Mouse (Mus musculus) stomach, postnatal 0 days (tissue): ENCODE measurements around the gene Ubald2. TPM values are rescaled to one million over a fixed set of nuclear protein-coding genes. Genes with fewer than 3 reads are reported as not detected.
A peak's percentile ranks its signal among the peaks of the same experiment; 100 is the strongest.

Source experiments
- ATAC-seq: fragments of 200-750 bp; cut with Nextera tagmentation; 2 replicates; pipeline ENCODE4 v1.8.0; 2017; ENCODE audit not compliant: low FRiP score, low TSS enrichment
- DNase-seq: peaks from one replicate; pipeline ENCODE4 v3.0.0-alpha.2; 2016; ENCODE audit warnings: low spot score
- H3K27ac ChIP-seq: fragments of 300-500 bp; sonication (generic); replicated peaks from 2 replicates; pipeline ENCODE4 v1.5.1; 2014; ENCODE audit warnings: mild to moderate bottlenecking, control low read depth
- H3K27me3 ChIP-seq: fragments of 300-500 bp; sonication (generic); 2 replicates; pipeline ENCODE4 v1.6.1; 2014; ENCODE audit warnings: low read length; ENCODE audit not compliant: control insufficient read depth, insufficient read depth
- H3K36me3 ChIP-seq: fragments of 300-500 bp; sonication (generic); 2 replicates; pipeline ENCODE4 v1.6.1; 2014; ENCODE audit warnings: low read length, mixed read lengths; ENCODE audit not compliant: control insufficient read depth, insufficient read depth
- H3K4me1 ChIP-seq: fragments of 300-500 bp; sonication (generic); replicated peaks from 2 replicates; pipeline ENCODE4 v1.6.1; 2014; ENCODE audit warnings: antibody characterized with exemption; ENCODE audit not compliant: control insufficient read depth, insufficient read depth
- H3K4me2 ChIP-seq: fragments of 300-500 bp; sonication (generic); replicated peaks from 2 replicates; pipeline ENCODE4 v1.6.1; 2014; ENCODE audit warnings: low read depth, mild to moderate bottlenecking, control low read depth, moderate library complexity
- H3K4me3 ChIP-seq: fragments of 300-500 bp; sonication (generic); 2 replicates; pipeline ENCODE4 v1.5.1; 2014; ENCODE audit warnings: low read depth, low read length, control low read depth
- H3K9ac ChIP-seq: fragments of 300-500 bp; sonication (generic); 2 replicates; pipeline ENCODE4 v1.6.1; 2014; ENCODE audit warnings: mild to moderate bottlenecking, low read length, control low read depth, mixed read lengths
- H3K9me3 ChIP-seq: fragments of 300-500 bp; sonication (generic); 2 replicates; pipeline ENCODE4 v1.6.1; 2016; ENCODE audit warnings: low read length; ENCODE audit not compliant: control insufficient read depth
- CTCF ChIP-seq: IDR thresholded peaks from 2 replicates; pipeline ENCODE4 v1.5.1; 2016; ENCODE audit warnings: antibody characterized with exemption, low read depth, mild to moderate bottlenecking, moderate library complexity
- EP300 ChIP-seq: optimal IDR thresholded peaks from 2 replicates; pipeline ENCODE3; 2016; ENCODE audit warnings: antibody characterized with exemption
- WGBS: fragments of 180-500 bp; shearing (Covaris S2); extraction: QIAGEN DNeasy Blood & Tissue Kit; methylation state at CpG from one replicate; pipeline ENCODE4 v1.1.7; 2014; 5-methylcytosine and 5-hydroxymethylcytosine counted together
- polyA plus RNA-seq: library from polyadenylated mRNA; unstranded; fragments of >200 nt; fragmentation: Nextera tagmentation; extraction: Ambion mirVana; gene quantifications from 2 replicates; pipeline ENCODE4 v1.2.1, GENCODE M21; 2015

The Ubald2 gene
- polyA plus RNA-seq, 1 experiment from 2014 or later: 35.7 TPM

- no peak overlapping the region for H3K9ac ChIP-seq
- TF ChIP-seq CTCF: no peak
- TF ChIP-seq EP300: no peak
- no peaks in the 10 kb centered on the region for H3K36me3 ChIP-seq
- no peaks in the 10 kb centered on the region for H3K27me3 ChIP-seq
- 65% methylated on average over 6 of the region's 6 CpGs for WGBS
- ATAC-seq: no peak
- no peaks in the 10 kb centered on the region for H3K4me1 ChIP-seq
- H3K9me3 ChIP-seq: no peaks in the 10 kb centered on the region
- H3K4me2 ChIP-seq: no peak overlapping the region
- no peak for DNase-seq
- H3K4me3 ChIP-seq: no peak overlapping the region
- no peak overlapping the region for H3K27ac ChIP-seq
Measured at GRCm38 (mm10) chr11:116418841-116419462, 14.9 kb upstream of the Ubald2 start.

- peak; percentile 47; the same call in 1 of the 2 replicates for ATAC-seq
- Histone ChIP-seq H3K36me3 (no peaks in the 10 kb centered on the region), H3K27ac (no peak overlapping the region), H3K9me3 (no peaks in the 10 kb centered on the region), H3K27me3 (no peaks in the 10 kb centered on the region), H3K4me2 (no peak overlapping the region), H3K9ac (no peak overlapping the region), H3K4me1 (no peaks in the 10 kb centered on the region), H3K4me3 (no peak overlapping the region)
- no peak for DNase-seq
- 57% methylated on average over 6 of the region's 6 CpGs for WGBS
- TF ChIP-seq CTCF: no peak
- TF ChIP-seq EP300: no peak
Measured at GRCm38 (mm10) chr11:116421102-116421501, 12.8 kb upstream of the Ubald2 start.

GRCm38 (mm10) chr11:116422562-116422961 is 11.3 kb upstream of the Ubald2 start:
- 80% methylated on average over 2 of the region's 2 CpGs for WGBS
- H3K4me2 ChIP-seq: no peak overlapping the region
- ATAC-seq (no peak), DNase-seq (no peak)
- TF ChIP-seq CTCF: no peak
- no peak for TF ChIP-seq EP300
- H3K27me3 ChIP-seq: no peaks in the 10 kb centered on the region
- H3K4me3 ChIP-seq: no peak overlapping the region
- H3K9me3 ChIP-seq: no peaks in the 10 kb centered on the region
- no peak overlapping the region for H3K9ac ChIP-seq
- H3K4me1 ChIP-seq: no peaks in the 10 kb centered on the region
- no peaks in the 10 kb centered on the region for H3K36me3 ChIP-seq
- H3K27ac ChIP-seq: no peak overlapping the region

DNA sequence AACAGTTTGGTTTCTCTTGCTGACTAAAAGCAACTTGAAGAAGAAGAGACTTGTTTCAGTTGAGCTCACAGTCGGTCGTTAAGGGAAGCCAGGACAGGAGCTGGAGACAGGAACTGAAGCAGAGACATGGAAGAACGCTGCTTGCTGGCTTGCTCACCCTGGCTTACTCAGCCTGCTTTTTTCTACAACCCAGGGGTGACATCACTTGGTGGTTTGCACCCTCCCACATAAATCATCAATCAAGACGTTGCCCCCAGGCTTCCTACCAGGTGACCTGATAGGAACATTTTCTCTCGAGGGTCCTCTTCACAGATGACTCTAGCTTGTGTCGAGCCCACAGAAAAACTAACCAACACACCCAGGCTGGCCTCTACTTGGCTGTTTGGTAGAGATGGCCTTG is 10.7 kb upstream of the Ubald2 start:
- H3K4me1 ChIP-seq: no peaks in the 10 kb centered on the region
- H3K27ac ChIP-seq: no peak overlapping the region
- no peaks in the 10 kb centered on the region for H3K36me3 ChIP-seq
- no peak for ATAC-seq
- no peaks in the 10 kb centered on the region for H3K9me3 ChIP-seq
- no peak for DNase-seq
- 79% methylated on average over 6 of the region's 6 CpGs for WGBS
- no peaks in the 10 kb centered on the region for H3K27me3 ChIP-seq
- no peak overlapping the region for H3K4me2 ChIP-seq
- no peak overlapping the region for H3K9ac ChIP-seq
- TF ChIP-seq EP300 (no peak), CTCF (no peak)
- H3K4me3 ChIP-seq: no peak overlapping the region

DNA sequence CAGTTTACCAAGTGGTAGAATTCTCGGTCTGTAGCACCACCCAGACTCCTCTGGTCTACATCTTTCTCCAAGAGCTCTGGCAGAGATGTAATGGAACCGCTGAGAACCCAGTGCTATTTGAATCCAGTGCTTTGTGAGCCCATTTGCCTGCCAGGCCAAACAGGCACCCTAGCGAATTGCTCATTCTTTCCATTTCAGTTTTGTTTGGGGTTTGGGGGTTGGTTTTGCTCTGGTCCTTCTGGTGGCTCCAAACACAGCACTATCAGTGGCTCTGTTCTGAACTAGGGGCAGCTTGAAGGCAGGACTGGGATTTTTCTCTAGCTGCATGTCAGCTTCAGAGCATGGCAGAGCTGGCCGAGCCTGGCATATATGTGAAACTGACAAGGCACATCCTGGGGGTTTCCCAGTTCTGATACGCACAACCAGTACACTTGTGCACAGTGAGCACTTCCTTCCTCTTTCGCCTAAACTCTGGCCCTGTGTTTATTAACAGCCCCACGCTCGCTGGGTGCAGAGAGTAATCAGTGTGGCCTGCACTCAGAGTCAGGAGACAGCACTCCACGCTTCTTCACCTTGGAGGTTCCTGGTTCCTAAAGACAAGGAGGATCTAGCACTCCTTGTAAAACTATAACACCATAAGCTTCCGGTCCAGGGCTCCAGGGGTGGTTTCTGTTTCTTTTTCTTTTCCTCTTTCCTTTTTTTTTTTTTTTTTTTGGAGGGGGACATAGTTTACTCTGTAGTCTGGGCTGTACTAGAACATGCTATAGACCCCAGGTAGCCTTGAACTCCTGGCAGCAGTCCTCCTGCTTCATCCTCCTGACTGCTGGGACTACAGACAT is 9.9 kb upstream of the Ubald2 start:
- ATAC-seq: no peak
- WGBS: 70% methylated on average over 10 of the region's 10 CpGs
- Histone ChIP-seq H3K27ac (no peak overlapping the region), H3K9ac (no peak overlapping the region), H3K4me1 (no peaks in the 10 kb centered on the region), H3K36me3 (no peaks in the 10 kb centered on the region), H3K4me3 (no peak overlapping the region), H3K27me3 (no peaks in the 10 kb centered on the region), H3K9me3 (no peaks in the 10 kb centered on the region), H3K4me2 (no peak overlapping the region)
- TF ChIP-seq EP300 (no peak), CTCF (no peak)
- DNase-seq: no peak
